Mouse (Mus musculus) MN1 (cell line): ENCODE results near the gene Bcas3.

Source experiments
- DNase-seq: peaks from one replicate; pipeline ENCODE4 v3.0.0-alpha.2; 2016; ENCODE audit warnings: low spot score

Bcas3 gene

DNA sequence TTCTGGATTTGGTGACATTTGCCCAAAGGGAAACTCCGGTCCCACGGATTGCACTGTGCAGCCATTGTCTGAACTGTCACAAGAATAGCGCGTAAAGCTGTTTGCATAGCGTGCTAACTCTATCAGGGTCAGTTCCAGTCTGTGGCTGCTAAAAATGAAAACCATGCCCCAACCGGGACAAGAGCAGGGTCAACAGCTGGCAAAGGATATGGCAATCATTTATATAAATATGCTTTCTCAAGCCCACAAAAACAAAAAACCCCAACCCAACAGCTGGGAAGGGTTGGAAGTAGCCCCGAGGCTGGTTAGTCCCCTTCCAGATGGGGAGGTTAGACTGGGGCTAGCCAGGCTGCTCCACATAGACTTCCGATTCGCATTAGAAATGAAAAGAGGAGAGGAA lies 314.8 kb downstream of the Bcas3 start:
- DNase-seq = no peak

DNA sequence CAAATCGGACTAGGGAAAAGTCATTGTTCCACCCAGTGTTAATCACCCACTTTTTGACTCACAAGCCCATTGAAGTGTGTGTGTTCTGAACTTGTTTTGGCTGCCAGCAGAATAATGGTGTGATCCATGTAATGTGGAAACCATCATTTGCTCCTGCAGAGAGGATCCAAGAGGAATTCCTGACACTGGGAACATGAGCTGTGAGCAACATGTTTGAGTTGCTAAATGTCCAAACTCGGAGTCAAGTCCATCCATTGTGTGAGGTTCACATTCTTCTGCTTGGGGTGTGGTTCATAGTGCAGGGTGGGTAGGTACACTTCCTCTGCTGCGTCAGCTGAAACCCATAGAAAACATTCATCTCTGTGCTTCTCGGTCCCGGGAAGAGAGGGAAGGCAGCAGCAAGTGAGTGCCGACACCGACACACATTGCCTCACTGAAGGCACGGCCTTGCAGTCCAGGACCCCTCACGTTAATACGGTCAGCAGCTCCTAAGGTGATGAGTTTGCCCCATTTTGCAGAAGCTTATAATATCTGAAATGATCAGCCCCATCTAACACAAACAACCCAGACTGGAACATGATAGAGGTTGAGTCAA lies 320.0 kb downstream of the Bcas3 start:
- no peak for DNase-seq

DNA sequence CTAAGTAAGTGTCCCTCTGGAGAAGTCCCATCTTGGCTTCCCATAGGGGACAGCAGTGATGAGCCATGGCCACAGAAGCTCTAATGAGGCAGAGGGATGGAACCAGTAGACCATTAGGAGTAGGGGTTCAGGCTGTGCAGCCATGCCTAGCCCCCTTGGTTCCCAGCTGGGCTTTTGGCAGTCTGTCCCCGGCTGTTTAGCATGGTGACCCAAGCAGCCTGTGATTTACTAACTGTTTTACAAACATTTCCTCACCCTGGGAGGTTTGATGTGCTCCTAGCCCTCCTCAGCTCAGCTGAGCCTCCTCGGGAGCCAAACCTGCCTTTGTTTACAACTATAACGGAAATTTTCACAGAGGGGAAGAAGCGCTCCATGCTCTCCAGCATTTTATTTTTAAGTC lies 322.3 kb downstream of the Bcas3 start:
- no peak for DNase-seq

DNA sequence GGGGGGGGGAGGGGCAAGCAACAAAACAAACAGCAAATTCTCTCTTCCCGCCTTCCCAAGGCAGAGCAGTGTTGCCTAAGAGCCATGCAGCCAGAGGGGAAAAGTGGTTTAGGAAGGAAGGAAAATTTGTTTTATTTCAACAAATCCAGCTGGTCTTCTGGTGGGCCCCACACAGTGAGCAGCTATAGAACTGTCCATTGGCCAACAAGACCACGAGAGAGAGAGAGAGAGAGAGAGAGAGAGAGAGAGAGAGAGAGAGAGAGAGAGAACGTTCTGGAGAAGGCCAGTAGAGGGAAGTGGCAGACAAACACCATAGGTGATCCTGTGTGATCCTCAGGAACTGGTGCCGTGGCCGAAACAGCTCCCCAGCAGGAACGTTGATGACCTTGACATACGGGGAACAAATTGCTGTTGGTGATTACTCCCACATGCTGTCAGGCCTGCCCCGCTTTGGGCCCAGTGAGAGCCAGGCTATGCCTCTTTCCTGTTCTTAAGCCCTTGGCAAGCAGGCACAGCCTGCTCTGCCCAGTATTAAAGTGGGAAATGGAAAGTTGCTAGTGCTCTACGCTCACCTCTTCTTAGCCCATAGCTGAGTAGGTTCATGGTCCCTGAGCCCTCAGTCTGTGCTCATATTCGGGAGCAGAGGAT lies 323.5 kb downstream of the Bcas3 start:
- no peak for DNase-seq

DNA sequence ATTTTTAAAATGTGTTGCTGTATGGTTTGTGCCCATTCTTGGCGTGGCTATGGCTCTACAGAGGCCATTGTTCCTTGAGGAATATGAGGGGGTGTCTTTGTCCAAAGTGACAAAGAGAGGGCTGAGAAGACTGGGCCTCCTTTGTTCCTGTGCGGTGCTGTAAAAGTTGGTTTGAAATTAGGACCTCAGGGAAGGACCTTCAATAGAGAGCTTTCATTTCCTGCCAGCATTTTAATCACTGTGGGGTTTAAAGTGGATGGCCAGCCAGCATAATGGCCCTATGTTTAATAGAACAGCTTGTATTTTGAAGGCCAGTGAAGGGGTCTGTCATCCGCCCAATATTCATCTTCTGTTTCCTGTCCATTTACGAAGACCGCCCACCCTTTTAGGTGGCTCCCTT lies 325.7 kb downstream of the Bcas3 start:
- no peak for DNase-seq

DNA sequence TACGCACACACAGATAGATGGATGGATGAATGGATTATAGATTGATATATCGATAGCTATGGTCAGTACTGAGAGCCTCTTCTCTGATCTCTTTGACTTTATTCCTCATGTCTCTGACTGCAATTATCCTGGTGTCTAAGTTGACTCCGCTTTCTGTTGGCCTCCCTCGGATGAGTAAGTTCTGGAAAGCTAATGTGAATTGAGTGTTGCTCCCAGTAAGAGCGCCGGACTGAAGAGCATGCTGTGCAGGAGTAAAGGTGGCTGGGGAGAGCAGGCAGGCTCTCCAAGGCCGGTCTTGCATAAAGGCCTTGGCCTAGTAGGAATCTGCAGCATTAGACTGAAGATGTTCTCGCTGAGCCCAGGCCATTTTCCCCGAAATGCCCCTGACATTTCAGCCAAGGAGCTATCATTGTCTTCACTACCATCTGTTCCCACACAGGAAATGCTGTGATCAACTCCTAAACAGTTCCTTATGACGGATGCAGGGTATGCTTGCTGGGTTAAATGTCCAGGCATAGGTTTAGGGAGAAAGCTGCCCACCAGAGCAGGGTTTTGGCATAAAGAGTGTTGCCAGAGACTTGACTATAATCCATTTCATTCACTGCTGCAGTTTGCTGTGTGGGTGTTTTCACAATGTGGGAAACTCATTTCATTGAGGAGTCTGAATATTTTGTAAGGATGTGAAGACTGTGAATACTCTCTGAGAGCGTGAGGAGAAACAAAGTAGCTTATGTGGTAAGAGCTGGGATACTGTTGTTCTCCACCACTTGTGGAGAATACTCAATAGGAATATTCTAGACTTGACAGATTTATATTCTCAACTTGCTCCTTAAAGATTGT lies 328.8 kb downstream of the Bcas3 start:
- DNase-seq = no peak

DNA sequence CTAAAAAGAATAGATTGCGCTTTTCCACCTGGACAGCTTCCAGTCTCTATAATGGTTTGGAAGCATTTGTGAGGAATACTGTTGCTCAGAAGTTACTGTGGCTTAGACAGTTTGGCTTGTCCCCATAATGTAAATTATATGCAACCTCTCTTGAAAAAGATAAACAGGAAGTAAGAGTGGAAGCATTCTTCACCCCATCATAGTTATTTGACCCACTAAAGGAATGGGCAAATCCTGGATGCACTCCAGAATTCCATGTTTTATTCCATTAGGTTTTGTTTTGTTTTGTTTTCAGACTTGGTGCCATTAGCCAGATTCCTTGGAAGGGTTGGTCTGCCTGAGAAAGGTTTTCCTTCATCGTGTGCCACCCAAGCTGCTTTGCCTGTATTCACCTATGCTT lies 332.0 kb downstream of the Bcas3 start:
- DNase-seq = no peak

DNA sequence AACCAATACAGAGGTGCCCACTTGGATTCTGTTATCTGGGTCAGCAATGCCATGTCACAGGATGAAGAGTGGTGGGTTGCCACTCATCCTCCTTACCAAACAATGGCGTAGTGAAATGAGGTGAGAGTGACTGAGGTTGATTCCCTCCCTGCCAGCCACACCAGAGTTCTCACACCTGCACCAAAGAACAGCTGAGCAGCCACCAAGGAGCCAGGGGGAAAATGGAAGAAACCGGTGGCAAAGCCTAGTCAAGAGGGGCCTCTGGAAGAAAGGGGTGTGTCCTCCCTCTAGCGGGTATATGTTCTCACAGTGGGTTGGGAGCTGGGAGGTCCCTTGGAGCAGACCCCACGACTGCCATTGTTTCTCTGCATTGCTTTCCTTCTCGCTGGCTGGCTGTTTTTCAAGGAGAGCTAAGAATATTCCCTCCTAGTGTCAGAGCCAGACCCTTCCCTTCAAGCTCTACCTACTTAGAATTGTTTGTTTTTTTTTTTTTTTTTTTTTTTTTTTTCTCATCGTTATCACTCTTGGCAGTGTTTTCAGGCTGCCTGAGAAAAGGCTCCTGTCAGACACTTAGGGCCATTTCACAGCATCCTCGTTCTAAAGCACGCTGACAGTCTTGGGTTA lies 335.0 kb downstream of the Bcas3 start:
- no peak for DNase-seq

DNA sequence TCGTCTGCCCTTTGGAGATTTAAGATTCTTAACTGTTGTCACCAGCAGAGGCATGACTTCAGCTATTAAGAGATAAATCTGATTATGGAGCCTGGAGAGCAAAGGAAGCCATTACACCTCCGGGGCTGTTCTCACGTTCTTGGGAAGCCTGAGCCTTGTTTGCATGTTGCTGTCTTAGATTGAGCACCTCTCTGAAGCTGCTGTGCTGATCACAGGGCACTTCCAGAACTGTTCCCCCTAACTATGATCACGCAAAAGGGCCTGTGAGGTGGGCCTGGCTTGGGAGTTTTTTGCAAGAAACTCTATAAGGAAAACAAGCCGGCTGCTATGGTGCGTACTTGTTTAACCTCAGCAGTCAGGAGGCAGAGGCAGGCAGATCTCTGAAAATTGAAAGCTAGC lies 335.5 kb downstream of the Bcas3 start:
- DNase-seq = no peak

DNA sequence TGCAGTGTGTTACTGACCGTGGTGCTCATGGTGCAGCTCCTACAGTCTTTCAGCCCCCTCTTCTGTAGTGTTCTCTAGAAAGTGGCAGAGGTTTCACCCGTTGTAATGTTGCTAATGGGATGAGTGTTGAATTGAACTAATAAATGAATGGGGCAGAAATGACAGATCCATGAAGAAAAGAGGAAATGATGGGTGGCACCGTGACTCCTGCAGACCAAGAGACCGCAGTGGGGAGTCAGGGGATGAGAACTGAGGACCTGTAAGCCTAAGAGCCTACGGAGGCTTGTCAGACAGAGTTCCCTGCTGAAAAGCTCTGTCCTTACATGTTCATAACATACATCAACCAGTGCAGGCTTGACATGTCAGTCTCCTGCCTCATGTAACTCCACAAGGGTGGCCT lies 336.3 kb downstream of the Bcas3 start:
- DNase-seq = no peak

DNA sequence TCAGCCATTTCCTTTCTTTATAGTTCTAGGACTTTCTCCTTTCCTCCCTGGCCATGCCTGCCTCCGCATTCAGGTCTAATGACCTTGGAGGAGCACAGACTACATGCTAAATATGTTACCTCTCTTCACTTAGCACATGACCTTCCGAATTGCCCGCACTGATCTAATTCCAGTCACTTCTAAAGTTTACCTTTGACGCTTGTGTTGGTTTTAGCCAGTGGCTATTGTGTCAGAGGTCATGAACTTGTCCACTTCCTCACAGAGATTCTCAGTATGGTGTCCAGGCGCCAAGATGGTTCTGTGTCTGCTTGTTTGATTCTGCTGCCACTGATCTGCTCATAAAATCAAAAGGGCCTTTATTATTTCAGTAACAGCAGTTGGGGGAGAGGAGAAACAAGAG lies 338.3 kb downstream of the Bcas3 start:
- no peak for DNase-seq

DNA sequence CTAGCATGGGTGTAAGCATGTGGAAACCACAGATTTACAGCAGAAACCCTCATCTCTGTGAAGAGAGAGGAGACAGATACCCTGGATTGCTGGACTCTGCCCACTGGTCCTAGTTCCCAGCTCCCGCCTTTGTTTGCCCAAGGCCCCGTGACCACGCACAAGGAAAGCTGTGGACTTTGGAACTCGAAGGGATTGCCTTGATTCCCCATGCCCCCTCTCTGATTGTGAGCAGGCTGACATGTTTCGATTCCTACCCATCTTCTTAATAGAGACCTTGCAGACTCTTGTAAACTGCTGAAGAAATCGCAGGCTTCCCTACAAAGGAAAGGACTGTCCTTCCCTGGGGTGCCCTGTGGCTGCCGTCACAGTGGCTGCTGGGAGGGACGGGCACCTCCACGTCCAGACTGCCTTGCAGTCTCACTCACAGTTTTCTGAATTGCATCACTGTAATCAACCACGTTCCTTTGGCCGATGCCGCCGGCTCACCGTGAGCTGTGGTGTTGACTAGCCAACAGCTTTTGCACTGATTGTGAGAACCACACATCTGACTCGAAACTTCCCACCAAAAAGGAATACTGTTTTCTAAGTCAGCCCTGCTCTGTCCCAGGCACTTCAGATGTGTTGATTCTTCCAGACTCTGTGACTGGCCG lies 342.8 kb downstream of the Bcas3 start:
- DNase-seq = no peak

DNA sequence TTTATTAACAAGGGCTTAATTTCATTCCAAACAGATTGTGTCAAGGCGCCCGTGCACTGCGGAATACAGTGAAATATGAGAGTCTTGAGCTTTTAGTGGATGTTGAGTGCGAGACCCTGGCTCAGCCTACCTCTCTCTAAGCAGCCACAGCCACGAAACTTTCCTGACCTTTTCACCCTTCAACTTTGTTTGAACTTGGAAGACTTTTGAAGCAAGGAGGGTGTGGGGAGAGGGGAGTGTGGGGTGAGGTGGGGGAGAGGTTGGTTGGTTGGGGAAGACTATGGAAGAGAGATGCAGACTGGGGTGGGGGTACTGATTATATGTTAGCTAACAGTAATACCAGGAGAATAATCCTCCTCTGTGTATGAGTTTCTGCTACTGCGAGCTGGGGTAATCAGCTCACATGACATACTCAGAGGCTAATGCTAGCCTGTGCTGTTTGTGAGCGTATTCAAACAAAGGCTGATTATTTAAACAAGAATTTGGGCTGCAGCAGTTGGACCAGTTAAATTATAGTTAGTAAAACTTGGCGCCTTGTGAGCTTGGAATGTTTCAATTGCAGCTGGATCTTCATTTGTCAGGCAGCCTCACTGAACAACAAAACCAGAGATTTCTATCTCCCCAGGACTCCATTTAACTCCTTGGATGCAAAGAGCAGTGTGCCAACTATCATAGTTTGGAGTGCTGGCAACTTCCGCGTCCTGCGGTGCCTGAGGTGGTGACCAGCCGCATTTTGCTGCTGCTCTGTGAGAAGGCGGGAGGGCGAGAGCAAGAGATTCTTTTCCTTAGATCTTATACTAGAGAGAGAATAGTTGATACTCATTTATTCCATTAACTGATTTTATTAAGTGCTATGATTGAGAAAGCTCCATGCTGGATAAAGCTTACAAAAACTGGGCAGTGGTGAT lies 343.8 kb downstream of the Bcas3 start:
- no peak for DNase-seq

DNA sequence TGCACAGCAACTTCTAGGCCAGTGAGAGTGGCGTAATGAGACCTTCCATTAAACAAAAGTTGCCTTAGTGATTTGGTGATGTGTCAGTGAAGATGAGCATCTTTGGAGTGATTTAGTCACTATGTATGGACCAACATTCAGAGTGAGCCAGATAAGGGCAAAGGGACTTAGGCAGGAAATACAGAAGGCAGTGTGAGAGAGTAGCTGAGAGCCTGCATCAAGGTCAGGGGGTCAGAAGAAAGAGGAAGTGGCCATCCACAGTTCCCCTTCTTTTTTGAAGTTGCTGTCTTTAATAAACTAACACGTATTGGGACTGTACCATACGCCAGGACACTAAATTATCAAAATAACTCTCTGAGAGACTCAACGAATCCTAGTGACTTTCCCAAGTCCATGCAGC lies 344.5 kb downstream of the Bcas3 start:
- DNase-seq = no peak

DNA sequence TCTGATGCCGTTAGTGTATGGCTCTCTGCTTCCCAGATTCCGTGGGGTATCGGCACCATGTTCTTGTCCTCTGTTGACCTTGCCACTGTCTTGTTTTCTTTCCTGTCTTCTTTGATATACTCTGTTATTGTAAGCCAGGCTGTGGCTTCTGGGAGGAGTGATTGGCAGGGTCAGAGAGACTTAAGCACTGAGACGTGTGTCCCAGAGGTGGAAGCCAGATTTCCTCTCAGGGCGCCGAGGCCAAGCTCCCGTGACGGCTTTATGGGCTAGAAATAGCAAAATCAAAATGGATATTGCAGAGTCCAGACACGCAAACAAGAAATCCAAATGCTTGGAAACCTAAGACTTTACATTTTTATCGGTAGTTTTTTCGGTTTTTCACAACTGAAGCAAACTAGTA lies 345.3 kb downstream of the Bcas3 start:
- no peak for DNase-seq

DNA sequence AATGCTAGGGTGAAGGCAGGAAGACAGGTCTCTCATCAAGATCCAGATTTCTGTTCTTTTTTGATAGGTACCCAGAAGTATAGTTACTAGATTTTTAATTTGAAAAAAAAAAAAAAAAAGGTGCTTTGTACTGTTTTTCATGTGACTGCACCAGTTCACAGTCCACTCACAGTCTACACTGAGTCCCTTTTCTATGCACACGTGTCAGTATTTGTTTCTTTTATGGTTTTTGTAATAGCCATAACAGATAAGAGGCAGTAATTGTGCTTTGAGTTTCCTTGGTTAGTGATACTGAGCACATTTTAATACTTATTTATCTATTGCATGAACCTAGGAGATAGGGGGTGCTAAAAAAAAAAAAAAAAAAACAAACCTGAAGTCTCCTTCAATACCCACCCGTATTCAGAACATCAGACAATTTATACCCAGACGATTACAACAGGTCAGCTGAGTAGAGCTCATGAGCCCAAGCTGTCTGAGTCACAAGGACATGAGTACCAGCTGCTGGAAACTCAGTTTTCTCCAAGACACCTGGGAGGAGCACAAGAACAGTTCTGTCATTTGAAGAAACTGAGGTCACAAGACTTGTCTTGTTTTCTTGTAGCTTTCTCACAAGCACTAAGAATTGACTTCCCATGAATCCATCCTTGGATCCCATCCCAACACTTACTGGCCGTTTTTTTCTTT lies 351.2 kb downstream of the Bcas3 start:
- no peak for DNase-seq

DNA sequence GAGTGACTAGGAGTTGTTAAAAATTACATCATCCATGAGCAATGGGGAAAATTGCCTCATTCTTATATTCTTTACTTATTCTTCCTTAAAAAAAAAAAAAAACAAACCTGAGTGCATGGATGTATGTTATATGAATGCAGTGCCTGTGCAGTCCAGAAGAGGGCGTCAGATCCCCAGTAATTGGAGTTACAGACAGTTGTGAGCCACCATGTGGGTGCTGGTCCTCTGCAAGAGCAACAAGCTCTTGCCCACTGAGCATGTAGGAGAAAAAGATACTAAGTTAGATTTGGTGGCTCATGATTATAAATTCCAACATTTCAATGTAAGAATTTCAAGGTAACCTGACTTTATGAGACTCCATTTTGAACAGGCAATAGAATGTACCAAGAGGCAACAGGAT lies 353.7 kb downstream of the Bcas3 start:
- no peak for DNase-seq

DNA sequence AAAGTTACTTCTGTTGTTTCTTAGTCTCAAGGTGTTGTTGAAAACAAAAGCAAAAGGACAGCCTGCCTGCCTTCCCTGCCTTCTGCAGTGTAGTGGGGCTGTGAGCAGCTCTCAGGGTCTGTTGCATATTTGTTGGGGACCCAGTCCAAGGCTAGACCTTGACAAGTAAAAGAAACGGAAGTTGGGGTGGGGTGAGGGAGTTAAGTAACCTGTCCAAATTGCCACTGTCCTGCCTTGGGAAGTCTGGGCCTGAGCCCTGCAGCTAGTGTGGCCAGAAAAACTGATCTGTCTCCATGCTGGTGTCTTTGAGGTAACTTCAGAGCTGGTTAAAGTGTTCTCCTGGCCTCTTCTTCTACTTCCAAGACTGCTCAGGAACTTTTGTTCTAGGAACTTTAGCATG lies 354.5 kb downstream of the Bcas3 start:
- no peak for DNase-seq

DNA sequence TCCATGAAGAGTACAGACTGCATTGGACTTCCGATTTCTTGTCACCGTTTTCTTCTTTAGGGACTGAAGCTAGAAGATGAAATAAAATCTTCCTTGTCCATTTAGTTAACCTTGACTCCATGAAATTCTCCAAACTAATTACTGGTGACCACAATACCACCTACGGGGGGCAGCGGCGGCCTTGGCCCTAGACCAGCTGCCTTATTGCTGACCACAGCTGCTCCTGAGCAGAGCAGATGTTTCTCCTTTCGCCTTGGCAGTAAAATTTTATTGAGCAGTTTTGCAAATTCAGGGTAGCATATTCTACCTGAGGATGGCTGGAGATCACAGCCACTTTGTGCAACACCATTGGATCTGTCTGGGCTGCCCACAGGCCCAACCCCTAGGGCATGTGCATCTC lies 356.2 kb downstream of the Bcas3 start:
- DNase-seq = no peak

DNA sequence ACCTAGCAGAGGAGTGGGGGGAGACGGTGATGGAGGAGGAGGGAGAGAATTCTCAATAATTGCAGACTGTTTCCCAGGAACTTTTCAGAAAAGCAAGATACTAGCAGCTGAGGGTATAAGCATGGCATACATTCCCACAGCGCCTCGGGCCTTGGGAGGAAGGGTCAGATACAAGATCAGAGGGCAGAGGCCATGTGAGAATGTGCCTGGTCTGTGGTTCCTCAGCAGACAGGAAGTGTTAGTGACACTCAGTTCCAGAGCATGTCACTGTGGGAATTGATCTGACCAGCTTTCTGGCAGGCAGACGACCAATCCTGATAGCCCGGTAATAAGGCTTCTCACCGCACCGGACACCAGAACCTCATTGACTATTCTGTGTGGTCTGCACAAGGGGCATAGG lies 357.2 kb downstream of the Bcas3 start:
- no peak for DNase-seq
